Mouse (Mus musculus) left cerebral cortex, adult 18-20 months (tissue): ENCODE measurements around the gene Zbtb2. TPM values are rescaled to one million over a fixed set of nuclear protein-coding genes. Genes with fewer than 3 reads are reported as not detected.
A peak's percentile ranks its signal among the peaks of the same experiment; 100 is the strongest.

Source experiments
- DNase-seq, 2 experiments: peaks; one replicate each; pipeline ENCODE4 v3.0.0; 2021 to 2022; ENCODE audit warnings: low spot score in 2 of 2, mixed read lengths in 1 of 2
- total RNA-seq, 2 experiments: library from RNA; stranded (reverse); gene quantifications; 2 replicates each; pipeline ENCODE4 v1.2.3; 2021

Zbtb2 gene
- total RNA-seq, 2 experiments from 2014 or later: 11.5 to 12.6 TPM

DNA sequence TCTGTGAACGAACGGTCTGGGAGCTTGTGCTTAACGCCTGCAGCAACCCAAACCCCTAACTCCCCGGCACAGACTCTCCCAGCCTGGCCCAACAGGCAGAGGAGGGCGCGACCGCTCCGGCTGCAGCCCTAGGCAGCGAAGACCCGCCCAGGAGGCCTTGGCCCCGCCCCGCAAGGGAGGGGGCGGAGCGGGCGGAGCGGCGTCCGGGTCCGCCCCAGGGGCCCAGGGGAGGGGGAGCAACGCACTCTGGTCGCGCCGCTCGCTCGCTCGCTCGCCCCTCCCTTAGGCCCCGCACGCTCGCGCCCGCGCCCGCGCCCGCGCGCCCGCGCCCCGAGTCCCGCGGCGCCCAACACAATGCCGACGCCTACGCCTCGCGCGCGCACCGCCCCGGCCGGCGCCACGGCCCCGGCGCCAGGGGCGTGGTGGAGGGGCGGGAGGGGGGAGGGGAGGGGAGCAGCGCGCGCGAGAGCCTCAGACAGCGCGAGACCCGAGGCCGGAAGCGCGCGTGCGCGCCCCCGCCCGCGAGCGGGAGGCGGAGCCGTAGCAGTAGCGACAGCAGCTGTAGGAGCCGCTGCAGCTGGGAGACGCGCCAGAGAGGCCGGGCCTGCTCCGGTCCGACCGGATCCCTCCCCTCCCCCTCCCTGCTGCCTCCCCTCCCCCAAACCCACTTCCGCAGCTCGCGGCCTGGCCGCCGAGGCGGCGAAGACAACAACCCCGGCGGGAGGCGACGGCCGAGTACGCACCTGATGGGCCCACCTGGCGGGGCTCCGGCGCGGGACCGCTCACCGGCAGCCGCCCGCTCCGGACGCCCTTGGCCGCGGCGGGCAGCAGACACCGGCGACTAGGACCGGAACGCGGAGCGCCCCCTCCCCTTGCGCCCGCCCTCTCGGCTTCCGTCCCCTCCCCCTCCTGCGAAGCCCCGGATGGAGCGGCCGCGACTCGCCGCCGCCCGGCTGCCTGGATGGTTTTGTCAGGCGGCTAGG lies 1.0 kb downstream of the Zbtb2 start:
- DNase-seq: peak; percentile 87 to 92

DNA sequence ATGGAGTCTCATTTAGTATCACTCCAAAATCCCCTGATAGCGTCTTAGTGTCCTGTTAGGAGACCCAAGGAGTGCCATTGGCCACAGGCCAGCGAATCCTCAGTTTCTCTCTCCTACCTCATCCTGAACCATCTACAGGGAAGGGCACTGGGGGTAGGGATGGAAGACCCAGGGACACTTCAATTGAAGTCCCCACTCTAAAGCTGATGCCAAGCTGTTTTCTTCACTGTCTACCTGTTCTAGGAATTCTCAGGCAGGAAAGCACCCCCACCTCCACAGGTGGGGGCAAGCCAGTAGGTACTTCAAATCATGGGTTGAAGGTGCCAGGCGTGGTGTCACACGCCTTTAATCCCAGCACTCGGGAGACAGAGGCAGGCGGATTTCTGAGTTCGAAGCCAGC lies 3.7 kb downstream of the Zbtb2 start:
- DNase-seq: no peak

DNA sequence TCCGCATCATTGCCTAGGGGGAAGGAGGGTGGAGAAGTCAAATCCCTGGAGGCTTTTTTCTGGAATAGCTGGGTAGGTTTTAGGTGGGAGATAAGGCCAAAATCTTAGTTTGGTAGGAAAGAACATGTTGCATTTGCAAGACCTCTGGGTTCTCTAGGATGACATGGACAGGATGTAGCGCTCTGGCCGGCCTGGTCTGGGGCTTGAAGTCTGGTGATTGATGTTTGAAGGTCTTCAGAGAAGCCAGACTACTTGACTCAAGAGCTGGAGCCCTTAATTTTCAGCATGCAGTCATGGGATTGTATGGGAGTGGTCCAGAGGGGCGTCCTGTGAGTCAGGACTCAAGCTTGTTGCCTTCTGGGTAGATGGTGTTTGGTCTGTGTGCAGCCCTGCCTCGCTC lies 7.2 kb downstream of the Zbtb2 start:
- no peak for DNase-seq

DNA sequence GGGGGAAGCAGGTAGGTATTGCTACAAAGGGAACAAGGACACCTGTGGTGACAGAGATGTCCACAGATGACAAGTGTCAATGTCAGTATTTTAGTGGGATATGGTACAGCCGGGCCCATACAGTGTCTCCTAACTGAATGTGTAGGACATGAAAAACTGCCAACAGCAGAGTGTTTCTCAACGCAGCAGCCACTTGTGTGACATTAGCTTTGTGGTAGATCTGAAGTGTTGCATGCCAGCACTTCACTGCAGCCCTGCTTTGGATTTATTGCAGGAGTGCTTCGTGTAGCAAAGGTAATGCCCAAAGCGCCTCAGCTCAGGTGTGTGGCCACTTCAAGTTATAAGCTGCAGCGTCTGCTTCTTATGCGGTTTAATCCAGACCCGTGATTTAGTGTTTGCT lies 11.0 kb downstream of the Zbtb2 start:
- DNase-seq: no peak

DNA sequence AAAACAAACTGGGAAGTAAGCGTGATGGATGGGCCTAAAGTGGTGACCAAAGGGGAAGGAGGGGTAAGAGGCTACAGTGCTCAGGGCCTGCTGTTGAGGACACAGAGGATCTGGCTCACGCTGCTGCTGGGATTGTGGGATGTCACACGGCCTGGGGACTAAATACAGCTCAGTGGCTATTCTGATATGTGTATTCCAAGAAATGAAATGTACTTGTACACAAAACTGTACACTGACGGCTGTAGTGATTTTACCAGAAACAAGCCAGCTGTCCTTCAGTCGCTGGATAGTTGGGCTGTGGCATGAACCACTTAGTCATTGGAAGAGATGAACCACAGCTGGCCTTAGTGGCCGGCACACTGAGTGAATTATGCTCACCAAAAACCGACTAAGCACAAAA lies 11.4 kb downstream of the Zbtb2 start:
- no peak for DNase-seq

DNA sequence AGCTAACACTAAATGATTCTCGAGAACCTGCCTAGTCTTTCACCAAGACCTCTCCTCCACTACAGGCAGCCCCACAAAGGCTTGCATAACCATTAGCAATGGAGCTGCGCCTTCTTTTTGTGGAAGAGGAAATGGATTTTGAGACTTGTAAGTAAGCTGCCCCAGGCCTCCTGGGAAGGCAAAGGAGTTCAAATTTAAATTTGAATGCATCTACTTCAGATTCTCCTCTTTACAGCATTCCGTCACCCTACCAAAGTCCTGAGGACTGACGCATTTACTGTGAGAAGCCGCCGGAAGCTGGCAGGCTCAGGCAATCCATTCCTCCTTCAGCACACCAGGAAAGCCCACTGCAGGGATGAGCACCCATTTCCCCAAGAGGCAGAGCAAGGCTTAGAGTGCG lies 12.6 kb downstream of the Zbtb2 start:
- DNase-seq: no peak

DNA sequence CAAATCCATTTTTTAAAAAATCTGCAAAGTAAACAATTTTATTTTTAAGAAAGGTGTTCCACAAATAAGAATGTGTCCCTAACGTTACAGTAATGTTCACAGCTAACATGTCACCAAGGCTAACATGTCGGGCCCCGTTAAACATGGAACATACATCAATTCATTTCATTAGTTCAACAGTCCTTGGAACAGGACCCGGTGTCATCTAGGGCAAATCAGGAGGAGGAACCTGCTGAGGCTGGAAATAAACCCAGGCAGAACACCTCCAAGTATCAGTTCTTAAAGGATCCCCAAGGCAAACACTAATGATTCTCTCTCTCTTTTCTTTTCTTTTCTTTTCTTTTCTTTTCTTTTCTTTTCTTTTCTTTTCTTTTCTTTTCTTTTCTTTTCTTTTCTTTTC lies 13.2 kb downstream of the Zbtb2 start:
- DNase-seq: no peak

DNA sequence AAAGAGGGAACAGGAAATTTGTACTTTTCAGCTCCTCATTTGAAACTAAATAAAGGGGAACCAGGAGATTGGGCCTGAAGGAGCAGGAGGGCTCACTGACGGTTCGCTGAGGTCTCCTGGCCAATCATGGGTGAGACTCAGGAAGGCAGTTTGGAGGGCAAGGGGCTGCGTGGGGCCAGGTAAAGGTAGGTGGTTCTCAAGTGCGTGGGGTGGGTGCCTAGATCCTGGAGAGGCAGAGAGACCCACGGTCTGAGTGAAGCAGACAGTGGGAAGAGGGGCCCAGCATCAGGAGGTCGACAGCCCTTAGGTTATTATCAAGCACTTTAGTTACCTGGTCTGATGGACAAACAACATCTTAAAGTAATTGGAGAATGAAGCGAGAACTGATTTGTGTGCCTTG lies 13.7 kb downstream of the Zbtb2 start:
- DNase-seq: no peak

DNA sequence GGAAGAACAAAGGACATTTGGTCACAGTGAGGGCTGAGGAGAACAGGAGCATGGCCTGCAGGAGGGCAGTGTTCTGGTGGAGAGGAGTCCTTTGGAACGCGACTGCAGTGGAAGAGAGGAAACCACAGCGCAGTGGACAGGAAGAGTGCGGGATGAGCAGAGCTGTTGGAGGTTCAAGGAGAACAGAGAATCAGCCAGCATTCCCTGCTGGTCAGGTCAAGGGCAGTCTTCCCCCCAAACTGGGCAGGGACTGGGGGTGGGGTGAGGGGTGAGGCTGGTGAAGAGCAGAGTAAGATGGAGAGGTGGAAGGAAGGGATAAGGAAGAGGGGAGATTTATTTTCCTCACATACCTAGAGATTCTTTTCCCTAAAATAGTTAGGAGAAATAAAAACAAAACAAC lies 14.3 kb downstream of the Zbtb2 start:
- no peak for DNase-seq

DNA sequence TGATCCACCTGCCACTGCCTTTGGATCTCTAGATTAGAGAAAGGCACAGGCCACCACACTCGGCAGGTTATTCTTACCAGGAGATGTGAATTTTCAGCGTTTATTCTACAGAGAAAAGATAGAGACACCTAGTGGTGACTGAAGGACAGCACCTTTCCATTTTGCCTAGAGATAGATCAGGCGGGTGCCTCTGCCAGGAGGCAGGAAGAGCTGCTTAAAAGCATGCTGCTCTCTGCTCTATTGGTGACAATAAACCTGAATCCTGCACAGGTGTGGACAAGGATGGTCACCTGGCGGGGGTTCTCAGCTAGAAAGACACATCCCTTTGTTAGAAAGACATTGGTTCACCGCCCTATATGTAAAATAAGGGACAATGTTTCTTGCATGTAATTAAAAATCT lies 15.9 kb downstream of the Zbtb2 start:
- DNase-seq: peak; percentile 36 to 41

DNA sequence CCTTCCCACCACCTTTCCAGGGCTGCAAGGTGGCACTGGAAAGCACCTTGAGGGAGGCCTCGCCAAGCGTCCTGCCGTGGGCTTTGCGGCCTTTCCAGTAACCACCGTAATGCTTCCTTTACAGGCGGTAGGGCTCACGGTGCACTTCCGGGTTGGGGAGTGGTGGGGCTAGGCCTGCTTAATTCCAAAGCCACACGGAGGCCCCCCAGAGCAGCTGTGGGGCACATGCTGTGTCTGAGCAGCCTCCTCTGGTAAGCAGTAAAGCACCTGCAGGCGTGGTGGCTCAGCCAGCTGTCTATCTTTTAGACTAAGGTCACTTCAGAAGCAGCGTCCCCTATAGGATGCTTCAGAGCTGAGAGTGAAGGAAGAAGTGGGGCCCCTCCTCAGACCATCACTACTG lies 17.8 kb downstream of the Zbtb2 start:
- DNase-seq: no peak

DNA sequence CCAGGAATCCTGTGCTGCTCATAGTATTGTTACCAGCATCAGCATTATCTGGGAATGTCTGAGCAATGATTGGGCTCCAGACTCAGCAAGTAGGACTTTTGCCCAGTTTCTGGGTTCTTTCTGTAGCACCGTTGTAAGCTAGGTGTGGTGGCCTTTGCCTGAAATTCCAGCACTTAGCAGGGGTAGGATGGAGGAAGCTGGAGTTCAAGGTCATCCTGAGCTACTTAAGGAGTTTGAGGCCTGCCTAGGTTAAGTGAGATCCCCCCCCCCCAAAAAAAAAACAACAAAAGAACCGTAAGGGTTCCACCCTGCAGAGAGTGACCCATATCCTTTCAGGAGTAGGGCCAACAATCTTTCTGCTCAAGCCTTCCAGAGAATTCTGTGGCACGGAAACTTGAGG lies 23.3 kb downstream of the Zbtb2 start:
- DNase-seq: no peak

DNA sequence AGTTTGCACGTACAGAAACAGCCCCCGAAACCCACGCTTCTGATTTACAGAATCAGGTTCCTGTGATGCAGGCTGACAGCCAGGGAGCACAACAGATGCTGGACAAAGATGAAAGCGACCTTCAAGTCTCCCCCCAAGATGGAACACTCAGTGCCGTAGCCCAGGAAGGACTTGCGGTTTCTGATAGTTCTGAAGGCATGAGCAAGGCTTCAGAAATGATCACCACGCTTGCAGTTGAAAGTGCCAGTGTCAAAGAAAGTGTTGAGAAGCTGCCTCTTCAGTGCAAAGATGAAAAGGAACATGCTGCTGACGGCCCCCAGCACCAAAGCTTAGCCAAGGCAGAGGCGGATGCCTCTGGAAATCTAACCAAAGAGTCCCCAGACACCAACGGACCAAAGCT lies 30.5 kb downstream of the Zbtb2 start:
- DNase-seq: no peak

DNA sequence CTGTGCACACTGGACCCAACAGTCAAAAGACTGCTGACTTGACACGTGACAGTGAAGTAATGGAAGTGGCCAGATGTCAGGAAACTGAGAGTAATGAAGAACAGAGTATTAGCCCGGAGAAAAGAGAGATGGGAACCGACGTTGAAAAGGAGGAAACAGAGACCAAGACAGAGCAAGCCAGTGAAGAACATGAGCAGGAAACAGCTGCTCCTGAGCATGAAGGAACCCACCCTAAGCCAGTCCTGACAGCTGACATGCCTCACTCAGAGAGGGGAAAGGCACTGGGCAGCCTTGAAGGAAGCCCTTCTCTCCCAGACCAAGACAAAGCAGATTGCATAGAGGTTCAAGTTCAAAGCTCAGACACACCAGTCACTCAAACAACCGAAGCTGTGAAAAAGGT lies 31.3 kb downstream of the Zbtb2 start:
- no peak for DNase-seq

DNA sequence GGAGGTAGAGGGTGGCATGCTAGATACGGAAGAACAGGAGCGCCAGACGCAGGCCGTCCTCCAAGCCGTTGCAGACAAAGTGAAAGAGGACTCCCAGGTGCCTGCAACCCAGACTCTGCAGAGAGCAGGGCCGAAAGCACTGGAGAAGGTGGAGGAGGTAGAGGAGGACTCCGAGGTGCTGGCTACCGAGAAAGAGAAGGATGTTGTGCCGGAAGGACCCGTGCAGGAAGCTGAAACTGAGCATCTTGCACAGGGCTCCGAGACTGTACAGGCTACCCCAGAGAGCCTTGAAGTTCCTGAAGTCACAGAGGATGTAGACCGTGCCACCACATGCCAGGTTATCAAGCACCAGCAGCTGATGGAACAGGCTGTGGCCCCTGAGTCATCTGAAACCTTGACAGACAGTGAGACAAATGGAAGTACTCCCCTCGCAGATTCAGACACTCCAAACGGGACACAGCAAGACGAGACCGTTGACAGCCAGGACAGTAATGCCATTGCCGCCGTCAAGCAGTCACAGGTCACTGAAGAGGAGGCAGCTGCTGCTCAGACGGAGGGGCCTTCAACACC lies 31.9 kb downstream of the Zbtb2 start:
- no peak for DNase-seq

DNA sequence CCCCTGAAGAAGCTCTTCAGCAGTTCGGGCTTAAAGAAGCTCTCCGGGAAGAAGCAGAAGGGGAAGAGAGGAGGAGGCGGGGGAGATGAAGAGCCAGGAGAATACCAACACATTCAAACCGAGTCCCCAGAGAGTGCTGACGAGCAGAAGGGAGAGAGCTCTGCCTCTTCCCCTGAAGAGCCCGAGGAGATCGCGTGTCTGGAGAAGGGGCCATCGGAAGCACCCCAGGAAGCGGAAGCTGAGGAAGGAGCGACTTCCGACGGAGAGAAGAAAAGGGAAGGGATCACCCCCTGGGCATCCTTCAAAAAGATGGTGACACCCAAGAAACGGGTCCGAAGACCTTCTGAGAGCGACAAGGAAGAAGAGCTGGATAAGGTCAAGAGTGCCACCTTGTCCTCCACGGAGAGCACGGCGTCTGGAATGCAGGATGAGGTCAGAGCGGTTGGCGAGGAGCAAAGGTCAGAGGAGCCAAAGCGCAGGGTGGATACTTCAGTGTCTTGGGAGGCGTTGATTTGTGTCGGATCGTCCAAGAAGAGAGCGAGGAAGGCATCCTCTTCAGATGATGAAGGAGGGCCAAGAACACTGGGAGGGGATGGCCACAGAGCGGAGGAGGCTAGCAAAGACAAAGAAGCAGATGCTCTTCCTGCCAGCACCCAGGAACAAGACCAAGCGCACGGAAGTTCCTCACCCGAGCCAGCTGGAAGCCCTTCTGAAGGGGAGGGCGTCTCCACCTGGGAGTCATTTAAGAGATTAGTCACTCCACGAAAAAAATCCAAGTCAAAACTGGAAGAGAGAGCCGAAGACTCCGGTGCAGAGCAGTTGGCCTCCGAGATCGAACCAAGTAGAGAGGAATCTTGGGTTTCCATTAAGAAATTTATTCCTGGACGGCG lies 33.3 kb downstream of the Zbtb2 start:
- DNase-seq: no peak

DNA sequence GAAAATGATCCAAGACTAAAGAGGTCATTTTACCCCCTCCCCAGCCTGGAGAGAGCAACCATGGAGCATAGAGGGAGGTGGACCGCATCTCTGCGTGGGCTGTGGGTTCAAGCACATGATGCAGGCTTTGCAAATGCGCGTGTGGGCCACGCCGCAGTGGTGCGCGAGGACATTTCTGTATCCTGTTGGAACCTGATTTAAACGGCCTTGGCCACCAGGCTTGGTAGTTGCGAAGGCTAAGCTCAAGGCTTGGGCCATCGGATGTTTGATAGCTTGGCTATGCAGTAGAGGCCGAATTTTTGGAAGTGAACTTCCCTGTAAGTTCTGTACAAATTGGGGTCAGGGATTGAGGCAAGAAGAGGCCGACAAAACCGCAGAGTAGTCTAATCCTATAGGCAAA lies 40.3 kb downstream of the Zbtb2 start:
- DNase-seq: no peak

DNA sequence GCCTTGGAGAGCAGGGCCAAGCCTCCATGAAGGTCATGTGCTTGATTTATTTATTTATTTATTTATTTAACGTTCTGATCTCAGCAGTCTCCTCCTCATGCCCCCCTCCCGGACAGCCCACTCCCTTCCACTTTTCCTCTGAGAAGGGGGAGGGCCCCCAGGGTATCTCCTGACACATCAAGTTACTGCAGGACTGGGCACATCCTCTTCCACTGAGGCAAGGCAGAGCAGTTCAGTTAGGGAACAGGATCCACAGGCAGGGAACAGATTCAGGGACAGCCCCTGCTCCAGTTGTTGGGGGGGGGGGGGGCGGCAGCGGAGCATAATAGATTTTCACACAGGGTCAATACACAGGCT lies 40.8 kb downstream of the Zbtb2 start:
- DNase-seq: no peak

DNA sequence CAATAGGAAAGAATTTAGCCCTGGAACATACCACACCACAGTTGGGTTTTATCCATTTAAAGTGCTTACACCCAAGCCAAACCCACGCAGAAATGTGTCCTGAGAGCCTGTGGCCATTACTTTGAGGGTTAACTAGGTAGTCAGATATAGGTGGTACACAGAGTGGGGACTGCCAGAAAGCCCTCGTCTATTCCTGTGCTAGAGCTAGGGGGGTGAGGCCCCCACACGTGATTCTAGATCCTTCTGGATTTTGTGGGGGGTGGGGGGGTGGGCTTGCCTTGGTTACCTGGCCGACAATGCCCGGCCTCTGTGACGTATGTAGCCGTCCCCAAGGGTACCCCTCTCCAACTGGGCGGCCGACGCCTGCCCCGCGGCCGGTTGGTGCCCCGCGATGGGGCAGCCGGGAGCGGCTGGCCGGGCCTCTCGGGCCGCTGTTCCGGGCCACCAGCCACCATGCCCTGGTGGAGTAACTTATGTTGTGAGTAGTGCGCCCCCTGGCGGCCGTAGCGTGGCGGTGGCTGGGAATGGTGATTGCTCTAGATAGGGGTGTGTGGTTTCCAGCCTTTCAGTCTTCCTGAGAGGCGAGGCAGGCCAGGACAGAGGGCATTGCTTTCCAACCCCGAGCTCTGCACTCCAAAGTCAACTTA lies 41.3 kb downstream of the Zbtb2 start:
- DNase-seq: peak; percentile 86 to 87

DNA sequence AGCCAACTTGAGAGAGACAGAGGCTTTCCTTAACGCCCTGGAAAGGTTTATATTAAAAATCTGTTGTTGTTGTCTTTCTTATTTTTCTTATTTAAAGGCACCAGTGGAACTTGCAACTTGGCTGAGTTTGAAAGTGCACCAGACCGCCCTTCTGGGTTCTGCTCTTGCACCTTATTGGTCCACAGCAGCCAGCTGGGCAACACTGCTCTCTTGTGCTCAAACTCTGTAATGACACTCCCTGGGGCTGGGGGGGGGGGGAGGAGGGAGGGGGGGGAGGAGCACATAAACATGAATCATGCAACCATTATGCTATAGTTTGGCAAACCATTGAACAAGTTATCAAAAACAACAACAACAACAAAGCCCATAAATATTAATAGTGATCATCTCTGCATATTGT lies 46.5 kb downstream of the Zbtb2 start:
- peak in 1 of 2 experiments; percentile 25 for DNase-seq

DNA sequence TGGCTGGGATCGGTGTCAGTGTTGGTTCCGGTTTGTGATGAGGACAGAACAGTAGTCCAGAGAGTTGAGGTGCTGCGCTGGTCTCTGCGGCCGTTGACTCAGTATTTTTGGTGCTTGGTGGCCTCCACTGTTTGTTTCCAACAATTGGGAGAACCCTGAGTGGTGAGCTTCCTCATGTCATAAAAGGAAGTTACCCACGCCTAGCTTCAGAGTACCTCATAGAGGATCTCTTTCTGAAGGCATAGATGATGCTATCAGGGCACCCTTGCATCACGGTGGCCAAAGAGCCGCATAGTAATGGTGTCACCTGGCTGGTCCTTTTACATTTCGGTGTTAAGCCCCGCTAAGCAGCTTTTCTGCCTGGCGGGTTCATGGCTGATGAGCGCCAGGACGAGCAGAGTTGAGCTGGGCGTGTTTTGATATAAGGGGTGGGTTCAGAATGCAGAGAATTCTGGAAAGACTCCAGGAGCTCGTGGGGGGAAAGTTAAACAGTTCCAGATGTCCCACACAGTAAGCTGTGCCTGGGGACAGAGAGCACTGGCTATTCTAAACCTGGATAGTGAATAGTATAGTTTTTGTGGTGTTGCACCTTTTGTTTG lies 48.9 kb downstream of the Zbtb2 start:
- no peak for DNase-seq
